Mouse (Mus musculus) liver, adult 2 months (tissue): ENCODE measurements around the gene Gpr88.

ENCODE experiments used
- CTCF ChIP-seq: fragments of 200-500 bp; IDR thresholded peaks from 2 replicates; pipeline ENCODE4 v1.5.1; 2011; ENCODE audit warnings: low read depth, low read length, control low read depth
- POLR2A ChIP-seq: fragments of 200-500 bp; IDR thresholded peaks from 2 replicates; pipeline ENCODE4 v1.6.1; 2011; ENCODE audit warnings: low read length, control low read depth; ENCODE audit not compliant: insufficient read depth; ENCODE audit errors: extremely low read depth

DNA sequence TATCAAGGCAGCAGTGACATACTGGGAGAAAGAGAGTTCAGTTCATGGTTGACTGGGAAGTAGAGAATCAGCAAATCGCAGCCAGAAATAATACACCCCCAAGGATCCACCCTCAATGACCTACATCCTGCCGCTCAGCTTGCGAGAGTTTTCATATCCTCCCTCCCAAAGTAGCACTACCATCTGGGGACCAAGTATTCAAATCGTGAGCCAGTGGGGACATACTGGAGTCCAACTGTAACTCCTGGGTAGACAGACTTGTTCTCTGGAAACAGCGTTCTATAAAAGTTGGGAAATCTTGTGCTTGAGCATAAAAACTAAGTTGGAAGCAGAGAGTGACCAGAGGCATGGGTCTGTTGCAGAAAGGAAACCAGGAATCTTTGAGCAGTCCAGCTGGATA lies 20.5 kb downstream of the Gpr88 start:
- no peak for TF ChIP-seq CTCF
- TF ChIP-seq POLR2A: no peak
